Mouse (Mus musculus) urinary bladder, postnatal 4 days (tissue): Measurements from ENCODE around the gene Cyb5d1.

Experiments used
- DNase-seq, 2 experiments: peaks; one replicate each; pipeline ENCODE4 v3.0.0; 2021 to 2022; ENCODE audit warnings: low spot score in 2 of 2

Cyb5d1 gene

DNA sequence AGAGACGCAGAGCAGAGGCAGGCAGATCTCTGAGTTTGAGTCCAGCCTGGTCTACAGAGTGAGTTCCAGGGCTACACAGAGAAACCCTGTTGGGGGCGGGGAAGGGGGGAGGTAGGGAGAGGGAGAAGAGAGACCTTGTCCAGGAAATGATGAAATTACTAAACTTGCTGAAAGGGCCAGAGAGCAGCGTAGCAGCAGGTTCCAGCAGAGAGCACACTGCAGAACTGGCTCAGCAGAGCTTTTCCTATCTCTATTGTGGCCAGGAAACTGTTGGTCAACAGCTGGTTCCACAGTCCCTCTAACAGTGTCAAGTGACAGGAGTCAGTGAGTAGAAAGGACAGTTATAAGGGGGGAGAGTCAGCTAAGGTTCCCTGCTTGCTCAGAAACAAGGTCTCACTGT is 15.8 kb downstream of the Cyb5d1 start:
- no peak for DNase-seq

DNA sequence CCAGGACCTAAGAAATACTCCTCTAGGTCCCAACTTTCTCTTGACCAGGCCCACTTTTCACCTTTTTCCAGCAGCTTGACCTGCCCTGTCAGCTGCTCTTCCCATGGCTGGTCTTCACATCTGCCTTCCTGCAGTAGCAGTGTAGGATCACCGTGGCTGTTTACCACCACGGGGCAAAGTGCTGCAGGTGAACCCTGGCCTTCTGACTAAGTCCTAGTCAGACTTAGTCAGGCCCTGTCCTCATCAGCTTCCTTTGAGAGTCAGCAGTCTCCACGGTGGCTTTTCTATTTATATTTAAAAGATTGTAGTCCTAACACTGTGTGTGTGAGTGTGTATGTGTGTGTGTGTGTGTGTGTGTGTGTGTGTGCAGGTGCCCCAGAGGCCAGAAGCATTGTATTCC is 17.7 kb downstream of the Cyb5d1 start:
- no peak for DNase-seq

DNA sequence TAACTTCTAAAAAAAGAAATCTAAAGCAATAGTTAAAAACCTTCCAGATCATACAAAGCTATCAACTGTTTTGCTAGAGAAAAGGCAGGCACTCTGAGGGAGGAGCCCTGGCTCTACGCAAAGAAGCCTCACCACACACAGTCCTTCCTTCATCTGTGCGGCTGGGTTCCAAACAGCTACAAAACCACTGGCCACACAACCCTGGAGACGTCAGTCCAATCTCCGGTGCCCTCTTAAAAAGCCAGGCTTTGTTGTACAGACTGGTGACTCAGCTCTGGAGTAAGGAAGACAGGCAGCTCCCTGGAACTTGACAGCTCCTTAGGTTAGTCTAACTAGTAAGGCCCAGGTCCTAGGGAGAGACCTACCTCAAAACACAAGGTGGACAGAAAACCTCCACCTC is 19.8 kb downstream of the Cyb5d1 start:
- DNase-seq: no peak

DNA sequence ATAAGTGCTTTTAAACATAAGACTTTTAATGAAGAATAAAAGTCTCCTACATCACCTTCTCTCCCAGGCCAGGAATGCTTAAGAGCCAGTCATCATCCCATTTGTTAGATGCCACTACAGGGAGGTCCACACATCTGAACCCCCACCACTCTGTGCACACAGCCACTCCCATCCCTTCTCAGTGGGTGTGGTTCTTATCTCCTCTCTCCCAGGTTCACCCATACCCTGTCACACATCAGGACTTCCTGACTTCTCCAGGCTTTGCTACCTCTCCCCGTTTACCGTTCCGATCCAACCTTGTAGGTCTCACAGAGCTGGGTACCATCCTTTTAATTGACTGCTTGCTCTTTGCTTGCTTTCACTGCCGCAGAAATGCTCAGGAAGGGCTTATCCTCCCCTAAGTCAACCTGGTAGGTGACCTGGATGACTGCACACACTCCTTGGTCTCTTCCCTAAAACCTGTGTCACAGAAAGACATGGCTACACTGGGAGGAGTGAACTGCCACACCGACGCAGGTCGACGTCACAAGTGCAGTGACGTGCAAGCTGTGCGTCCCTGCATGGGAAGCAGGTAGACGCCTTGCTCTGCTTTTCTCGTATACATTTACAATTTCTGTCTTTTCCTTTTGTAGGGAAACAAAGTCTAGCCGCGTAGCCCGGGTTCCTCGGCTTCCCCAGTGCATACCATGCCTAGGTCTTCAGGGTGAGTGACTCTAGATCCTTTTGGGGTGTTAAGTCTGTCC is 22.0 kb downstream of the Cyb5d1 start:
- DNase-seq: no peak

DNA sequence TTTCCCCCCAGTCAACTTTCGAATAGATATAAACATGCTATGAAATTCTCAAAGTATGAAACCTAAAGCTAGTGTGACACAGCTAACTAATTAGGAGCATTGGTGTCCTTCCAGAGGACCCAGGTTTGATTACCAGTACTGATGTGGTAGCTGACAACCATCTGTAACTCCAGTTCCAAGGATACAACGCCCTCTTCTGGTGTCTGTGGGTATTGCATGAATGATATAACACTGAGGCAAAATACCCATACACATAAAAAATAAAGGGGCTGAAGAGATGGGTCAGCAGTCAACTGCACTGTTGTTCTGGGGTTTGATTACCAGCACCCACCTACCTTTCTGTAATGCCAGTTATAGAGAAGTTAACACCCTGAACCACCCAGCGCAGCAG is 22.7 kb downstream of the Cyb5d1 start:
- no peak for DNase-seq

DNA sequence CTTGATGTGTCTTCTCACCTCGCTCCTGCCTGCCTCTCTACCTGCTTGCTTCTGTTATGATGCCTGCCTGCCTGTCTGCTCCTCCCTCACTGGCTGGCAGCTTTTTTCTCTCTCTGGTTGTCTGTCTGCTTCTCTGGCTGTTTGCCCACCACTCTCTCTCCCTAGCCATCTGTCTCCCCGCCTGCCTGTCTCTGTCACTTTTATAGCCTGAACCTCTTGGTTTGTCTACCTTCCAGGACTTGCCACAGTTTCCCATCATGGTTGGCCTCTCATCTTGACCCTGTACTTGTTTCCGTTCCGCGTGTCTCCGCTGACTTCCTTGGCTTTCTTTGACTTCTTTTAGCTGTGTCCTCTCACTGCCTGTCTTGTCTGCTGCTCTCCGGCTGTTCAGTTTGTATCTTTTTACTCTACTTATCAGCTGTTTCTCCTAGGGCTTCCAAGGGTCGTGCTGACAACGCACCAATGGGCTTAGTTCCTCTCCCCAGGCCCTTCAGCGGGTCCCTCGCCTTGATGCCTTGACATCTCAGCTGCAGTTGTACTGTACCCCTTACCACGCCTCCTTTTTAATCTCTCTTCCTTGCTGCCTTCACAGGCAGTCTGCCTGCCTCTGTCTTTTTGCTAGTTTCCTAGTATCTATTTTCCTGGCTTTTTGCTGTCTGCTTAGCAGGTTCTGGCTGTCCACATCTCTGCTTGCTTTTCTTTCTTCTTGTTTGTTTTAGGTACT is 23.2 kb downstream of the Cyb5d1 start:
- no peak for DNase-seq

DNA sequence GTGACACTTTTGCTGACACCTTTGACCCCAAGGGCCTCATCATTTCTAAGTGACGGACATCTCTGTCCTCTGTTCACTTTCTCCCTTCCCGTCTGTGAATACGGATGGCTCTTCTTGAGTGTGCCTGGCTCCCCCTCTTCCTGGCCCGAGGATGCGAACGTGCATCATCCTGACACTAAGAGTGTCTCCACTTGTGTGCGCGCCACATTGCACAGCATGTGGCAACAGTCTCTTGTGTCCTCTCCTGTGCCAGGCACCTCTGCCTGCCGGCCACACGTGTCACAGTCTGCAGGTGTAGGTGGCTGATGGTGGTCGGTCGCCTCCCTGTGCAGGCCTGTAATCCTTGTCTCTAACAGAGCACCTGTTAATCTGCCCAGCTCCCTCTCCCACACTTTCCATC is 23.8 kb downstream of the Cyb5d1 start:
- DNase-seq: no peak

DNA sequence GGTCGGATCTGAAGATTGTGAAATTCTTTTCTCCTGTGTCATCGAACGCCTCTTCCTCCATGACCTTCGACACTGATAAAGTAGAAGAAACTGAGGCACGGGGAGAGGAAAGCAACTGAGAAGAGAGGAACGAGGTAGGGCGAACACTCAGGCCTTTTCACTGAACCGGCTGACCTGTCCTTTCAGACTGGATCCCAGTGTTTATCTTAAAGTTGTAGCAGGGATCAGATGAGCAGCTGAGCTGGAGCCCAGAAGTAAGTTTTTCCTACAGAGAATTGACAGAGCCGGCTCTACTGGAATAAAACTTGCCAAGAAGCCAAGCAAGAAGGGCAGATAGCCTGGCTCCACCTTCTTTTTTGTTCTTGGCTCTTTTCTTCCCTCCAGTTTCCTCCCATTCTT is 24.6 kb downstream of the Cyb5d1 start:
- DNase-seq: no peak

DNA sequence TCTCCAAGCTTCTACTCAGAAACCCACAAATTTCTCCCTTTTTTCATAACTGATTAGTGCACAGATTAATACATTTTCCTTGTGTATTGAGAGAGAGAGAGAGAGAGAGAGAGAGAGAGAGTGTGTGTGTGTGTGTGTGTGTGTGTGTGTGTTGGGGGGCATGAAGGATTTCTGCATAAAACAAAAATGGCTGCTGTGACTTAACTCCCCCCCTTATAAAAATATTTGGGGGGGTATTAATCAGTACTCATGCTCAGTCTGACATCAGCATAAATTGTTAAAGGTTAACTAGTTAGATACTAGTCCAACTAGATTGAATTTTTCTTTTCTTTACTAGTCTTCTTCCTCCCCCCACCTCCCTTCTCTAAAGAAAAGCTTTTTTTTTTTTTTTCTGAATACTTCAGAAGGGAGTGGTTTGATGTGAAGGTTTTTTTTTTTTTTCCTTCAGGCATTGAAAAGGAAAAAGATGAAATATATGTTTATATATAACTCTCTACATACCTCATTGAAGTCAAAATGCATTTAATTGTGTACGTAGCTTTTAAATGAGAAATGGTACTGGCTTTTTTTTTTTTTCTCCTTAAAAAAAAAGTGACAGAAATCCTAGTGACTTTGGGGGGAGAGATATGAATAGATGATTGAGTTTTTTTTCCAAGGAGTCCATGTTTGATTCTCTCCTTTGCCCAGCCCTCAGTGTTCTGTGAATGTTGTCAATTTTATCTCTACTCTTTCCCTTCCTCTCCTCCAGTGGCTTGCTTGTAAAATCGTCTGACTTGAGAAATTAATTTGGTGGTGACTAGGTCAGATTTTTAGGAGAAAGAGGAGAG is 25.2 kb downstream of the Cyb5d1 start:
- DNase-seq: no peak

DNA sequence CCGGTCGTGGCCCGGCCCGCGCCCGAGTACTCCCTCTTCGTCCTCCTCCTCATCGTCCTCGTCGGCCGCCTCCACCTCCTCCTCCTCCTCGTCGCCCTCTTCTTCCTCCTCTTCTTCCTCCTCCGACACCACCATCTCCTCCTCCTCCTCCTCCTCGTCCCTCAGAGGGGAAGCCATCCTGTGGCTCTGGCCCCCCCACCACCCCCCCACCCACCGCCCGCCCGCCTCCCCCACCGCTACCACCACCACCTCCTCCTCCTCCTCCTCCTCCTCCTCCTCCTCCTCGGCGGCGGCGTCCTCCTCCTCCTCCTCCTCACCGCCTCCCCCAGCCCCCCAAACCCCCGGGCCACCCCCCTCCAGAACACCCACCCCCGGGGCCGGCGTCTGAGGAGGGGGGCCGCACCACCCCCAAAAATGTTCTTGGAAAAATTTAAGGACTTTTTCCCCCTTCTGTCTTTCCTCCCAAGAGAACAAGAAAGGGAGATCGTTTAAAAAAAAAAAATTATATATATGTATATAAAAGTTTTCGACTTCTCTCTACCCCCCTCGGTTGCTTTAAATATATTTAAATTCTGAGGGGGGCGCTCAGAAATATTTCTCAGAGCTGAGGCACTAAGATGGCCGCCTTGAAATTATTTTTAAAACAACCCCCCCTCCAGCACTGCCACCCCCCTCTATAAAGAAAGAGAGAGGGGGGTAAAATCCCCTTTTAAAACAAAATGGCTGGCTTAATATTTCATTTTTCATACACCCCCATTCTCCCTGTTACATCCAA is 26.0 kb downstream of the Cyb5d1 start, which contains the start of gene Chd3:
Gene Chd3 (minus strand): TSS at position 192 of the 775 bp plus-strand sequence.
- DNase-seq: no peak

DNA sequence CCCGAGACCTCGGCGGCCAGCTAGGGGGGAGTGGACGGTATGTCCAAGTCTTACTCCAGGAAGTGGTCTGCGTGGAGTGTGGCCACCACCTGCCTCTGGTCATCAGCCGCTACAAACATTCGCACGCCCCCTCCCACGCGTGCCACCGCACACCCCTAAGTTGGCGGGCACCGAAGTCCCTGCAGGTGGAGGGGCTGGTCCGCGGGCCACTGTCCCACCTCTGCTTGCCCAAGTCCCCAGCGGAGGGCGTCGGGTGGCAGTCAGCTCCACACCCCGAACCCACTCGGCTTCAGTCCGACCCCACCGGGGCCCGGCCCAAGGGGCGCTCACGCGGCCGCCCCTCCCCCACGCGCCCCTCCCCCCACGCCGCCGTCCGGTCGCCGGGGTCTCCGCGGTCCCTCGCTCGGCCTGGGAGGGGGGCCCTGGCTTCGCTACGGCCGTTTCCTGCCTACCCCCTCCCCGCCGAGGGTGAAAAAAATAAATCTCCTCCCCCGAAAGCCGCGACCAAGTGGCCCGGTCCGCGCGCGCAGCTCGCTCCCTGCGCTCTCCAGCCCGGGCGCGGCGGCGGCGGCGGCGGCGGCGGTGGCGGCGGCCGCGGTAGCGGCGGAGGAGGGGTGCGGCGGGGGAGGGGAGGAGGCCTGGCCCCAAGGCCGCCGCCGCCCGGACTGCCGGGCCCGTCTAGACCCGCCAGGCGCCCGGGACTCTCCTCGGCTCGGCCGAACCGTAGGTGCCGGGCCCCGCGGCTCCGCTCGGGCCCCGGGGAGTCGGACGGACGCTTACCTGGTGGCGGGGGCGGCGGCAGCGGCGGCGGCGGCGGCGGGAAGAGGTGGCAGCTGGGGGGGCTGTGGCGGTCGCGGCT is 26.8 kb downstream of the Cyb5d1 start:
- DNase-seq: peak in 1 of 2 experiments; percentile 43

DNA sequence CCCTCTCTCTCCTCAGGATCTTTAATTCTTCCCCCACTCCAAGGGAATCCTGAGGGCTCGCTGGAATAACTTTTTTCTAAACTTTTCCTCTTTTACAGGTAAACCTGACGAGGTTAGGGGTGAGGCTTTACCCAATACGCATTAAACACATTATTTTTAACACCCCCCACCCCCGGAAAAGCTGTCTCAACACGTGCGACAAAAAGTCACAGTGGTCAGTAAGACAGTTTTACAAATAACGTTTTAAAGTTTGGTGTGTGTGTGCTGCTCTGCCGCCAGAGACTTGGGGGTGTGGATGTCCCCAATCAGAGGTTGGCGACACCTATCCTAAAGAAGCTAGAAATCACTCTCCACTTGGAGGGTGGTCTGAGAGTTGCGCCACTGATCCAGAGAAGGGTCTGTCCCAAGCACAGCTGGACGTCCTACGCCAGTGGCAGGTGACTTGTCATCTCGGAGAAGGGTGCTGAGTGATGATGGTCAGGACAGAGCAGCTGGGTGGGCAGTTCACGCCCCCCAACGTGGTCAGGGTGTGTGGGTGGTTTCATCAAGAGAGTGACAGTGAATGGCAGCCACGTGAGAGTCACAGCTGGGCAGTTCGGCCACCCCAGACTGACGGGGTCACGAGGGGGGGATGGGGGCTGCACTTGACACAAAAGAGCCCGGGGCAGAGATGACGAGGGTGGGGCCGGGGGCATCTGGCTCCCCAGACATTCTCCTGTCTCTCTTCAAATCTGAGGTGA is 27.6 kb downstream of the Cyb5d1 start:
- no peak for DNase-seq

DNA sequence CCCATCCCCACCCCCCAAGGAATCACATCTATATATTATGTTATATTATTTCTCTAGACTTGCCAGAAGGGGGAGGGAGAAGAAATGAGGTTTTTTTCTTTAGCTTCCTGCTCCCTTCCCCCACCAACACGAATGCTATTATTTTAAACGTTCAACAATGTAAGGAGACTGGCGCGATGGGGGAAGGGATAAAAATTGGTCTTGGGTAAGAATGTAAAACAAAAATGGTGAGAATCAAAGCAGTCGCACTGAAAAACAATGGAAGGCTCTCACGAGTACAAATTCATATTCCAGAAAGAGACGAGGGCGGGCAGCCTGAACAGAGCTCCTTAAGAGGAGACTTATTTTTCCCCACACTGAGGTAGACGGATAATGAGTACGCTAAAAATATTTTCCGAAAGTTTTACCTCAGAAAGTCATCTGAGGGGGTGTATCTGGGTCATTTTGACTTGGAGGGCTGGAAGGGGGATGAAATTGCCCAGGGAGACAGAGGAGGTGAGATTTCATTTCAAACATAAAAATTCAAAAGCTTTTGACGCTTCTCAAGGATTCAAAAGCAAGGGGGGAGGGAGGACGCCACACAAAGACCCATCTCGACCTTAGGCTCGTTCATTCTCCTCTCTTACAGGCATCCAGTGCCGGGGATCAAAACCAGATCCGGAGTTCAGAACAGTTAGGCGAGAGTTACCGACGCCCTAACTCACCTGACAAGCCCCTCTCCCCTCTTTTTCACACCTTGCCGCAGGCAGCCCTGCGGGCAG is 28.4 kb downstream of the Cyb5d1 start:
- DNase-seq: no peak

DNA sequence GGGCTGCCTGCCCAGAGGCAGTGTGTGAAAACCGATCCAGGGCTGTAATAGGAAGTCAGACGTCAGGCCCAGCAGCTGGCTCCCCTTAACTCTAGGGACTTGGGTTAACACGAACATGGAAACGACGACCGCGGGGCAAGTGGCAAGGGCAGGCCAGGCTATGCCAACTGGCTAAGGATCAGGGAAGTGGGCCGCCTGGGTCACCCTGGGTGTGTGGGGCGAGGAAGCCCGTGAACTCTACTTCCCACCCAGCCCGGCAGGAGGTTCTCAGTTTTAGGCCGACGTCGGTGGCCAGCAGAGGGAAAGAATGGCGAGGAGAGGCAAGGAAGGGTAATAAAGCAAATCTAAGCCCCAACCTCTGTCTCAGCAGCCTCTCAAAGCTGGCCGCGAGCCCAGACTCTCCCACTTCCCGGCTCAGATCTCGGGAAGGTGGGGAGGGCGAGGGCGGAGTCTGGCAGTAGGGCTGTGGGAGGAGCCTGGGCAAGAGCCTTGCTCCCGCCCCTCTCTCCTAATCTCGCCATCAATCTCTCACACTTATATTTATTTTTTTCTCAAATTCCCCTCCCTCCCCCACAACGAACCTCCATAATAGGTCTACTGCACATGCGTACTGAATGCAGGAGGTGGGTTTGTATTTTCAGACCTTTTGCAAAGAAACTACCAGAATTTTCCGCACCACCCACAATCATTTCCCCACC is 29.1 kb downstream of the Cyb5d1 start:
- DNase-seq: peak; percentile 96 to 98

DNA sequence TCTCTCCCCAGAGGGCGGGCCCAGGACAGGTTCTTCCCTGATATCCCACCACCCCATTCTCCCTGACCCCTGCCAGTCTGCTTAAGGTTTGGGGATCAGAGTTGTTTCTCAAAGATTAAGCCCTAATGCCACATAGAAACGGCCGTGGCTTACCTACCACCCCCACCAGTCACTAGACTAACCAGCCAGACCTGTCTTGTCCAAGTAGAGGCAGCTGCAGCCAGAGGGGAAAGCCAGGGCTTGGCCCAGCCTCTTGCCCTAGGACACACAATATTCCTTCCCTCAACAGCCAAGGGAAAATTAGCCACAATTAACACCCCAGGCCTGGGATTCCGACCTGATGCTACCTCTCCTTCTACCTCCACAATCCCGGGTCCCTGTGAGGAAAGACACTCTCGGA is 29.7 kb downstream of the Cyb5d1 start:
- DNase-seq: no peak

DNA sequence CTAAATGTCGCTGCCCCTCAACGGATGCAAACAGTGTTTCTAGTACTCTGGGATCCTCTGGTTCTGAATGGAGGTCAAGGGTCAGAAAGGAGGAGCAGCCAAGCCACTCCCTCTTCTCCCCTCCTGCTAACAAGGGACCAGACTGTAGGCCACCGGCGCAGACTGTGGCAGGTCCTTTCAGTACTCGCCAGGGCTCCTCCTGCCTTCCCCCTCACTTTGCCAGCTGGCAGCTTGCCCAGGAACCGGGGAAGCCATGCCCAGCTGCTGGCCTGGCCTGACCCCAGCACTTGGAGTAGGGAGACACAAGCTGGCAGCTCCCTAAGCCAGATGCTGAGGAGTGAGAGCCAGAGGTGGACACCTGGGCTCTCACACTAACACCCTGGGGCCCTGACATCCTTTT is 30.5 kb downstream of the Cyb5d1 start:
- peak; percentile 90 to 95 for DNase-seq

DNA sequence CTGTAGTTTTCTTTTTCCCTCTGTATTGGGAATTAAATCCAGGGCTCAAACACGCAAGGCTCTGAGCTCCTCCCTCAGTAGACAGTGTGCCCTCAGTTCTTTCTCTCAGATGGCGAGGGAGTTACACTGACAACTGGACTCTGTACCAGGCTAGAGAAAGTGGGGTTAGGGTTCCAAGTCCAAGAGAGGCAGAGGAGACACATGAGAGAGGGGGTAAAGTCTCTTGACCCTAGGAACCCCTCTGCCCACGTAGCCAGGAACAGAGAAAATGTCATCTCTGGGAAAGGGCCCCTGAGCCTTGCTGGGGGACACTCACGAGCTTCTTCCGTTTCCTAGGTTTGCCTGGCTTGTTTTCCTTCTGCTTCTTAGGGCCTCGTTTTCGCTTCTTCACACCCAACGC is 31.1 kb downstream of the Cyb5d1 start:
- DNase-seq: no peak

DNA sequence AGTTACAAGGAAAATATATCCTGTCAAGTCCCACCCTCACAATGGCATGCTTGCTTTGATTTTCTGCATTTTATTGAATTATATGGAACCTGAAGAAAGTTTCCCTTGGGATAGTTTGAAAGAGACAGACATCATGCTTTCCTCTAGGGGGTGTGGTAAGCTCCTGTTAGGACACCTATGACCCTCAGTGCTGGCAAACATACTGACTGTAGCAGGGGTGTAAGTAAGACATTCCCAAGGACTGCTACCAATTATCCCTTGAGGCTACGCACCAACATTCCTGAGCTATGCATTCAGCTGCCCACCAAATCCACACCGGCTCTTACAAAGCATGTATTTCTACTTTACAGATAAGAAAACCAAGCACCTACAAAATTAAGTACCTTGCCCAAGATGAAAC is 33.0 kb downstream of the Cyb5d1 start:
- DNase-seq: no peak

DNA sequence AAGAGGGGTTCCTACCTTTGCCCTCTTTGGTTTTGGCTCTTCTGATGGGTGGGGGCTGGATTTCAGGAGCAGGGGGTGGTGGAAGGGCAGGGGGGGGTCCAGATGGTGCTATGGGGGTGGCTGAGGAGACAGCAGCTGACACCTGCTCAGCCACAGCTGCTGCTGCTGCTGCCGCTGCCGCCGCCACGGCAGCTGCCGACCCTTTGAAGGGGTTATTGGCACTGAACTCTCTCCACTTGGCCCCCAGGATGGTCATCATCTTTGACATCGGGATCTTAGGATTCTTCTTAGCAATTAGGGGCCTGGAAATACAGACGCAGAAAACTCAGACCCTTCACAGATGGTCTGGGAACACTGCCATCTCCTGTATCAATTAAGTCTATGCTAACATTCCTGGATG is 33.4 kb downstream of the Cyb5d1 start:
- DNase-seq: no peak
